Mouse (Mus musculus) embryonic fibroblast, embryonic 13.5 days (primary cell): Measurements from ENCODE around the gene Txlng. TPM values are rescaled to one million over a fixed set of nuclear protein-coding genes. Genes with fewer than 3 reads are reported as not detected.

Experiments used
- H3K27ac ChIP-seq: 2 replicates; pipeline ENCODE4 v1.5.1; 2012; ENCODE audit warnings: low read length, control low read depth, inconsistent platforms; ENCODE audit not compliant: insufficient read depth
- H3K4me1 ChIP-seq: 2 replicates; pipeline ENCODE4 v1.6.1; 2011; ENCODE audit warnings: low read length; ENCODE audit not compliant: control insufficient read depth, insufficient read depth
- H3K4me3 ChIP-seq: 2 replicates; pipeline ENCODE4 v1.5.1; 2011; ENCODE audit warnings: mild to moderate bottlenecking, control low read depth, low read length; ENCODE audit not compliant: insufficient read depth
- CTCF ChIP-seq: IDR thresholded peaks from 2 replicates; pipeline ENCODE4 v1.5.1; 2011; ENCODE audit warnings: mild to moderate bottlenecking, control low read depth, low read length, moderate library complexity, borderline replicate concordance; ENCODE audit not compliant: insufficient read depth
- POLR2A ChIP-seq: IDR thresholded peaks from 2 replicates; pipeline ENCODE4 v1.6.1; 2011; ENCODE audit warnings: low read depth, mild to moderate bottlenecking, control low read depth, low read length, moderate library complexity
- polyA plus RNA-seq: library from polyadenylated mRNA; stranded (reverse); fragments of >200 nt; gene quantifications from 2 replicates; pipeline ENCODE4 v1.2.4, GENCODE M21; 2011; ENCODE audit warnings: low read depth; ENCODE audit not compliant: missing spikeins, insufficient read length

The Txlng gene
- polyA plus RNA-seq, 1 experiment, result 10.0 TPM

- peak overlapping the region; percentile 49 for H3K4me3 ChIP-seq
- no peaks in the 10 kb centered on the region for H3K4me1 ChIP-seq
- TF ChIP-seq POLR2A (peak; percentile 7), CTCF (no peak)
- peak overlapping the region; percentile 92 for H3K27ac ChIP-seq
These were observed 94.0 kb downstream of the Txlng start for GRCm38 (mm10) chrX:162734997-162735929.

- Histone ChIP-seq H3K27ac (no peak overlapping the region), H3K4me1 (no peaks in the 10 kb centered on the region), H3K4me3 (no peak overlapping the region)
- TF ChIP-seq CTCF (no peak), POLR2A (no peak)
These were observed 99.2 kb downstream of the Txlng start for GRCm38 (mm10) chrX:162730031-162730430.

Other genes starting within 250 kb of the Txlng start
- 0.62 and 4.0 TPM in 2 replicates for gene Reps2, start 185.8 kb downstream of the Txlng start, polyA plus RNA-seq
- 343 and 367 TPM in 2 replicates for gene Rbbp7, start 69.1 kb downstream of the Txlng start, polyA plus RNA-seq
- gene Syap1, start 59.0 kb upstream of the Txlng start, polyA plus RNA-seq, result 64.5 and 67.1 TPM in 2 replicates
- 56.5 and 61.1 TPM in 2 replicates for gene Ctps2, start 71.8 kb upstream of the Txlng start, polyA plus RNA-seq
- gene S100g, start 135.1 kb upstream of the Txlng start, polyA plus RNA-seq, result not detected in 2 replicates